Mouse (Mus musculus) layer of hippocampus, postnatal 14 days (tissue): ENCODE results near the gene Gm826. TPM values are rescaled to one million over a fixed set of nuclear protein-coding genes. Genes with fewer than 3 reads are reported as not detected.

ENCODE experiments used
- DNase-seq, 2 experiments: peaks; one replicate each; pipeline ENCODE4 v3.0.0; 2021 to 2022; ENCODE audit warnings: low spot score in 2 of 2, mixed read lengths in 1 of 2
- total RNA-seq, 2 experiments: library from RNA; stranded (reverse); gene quantifications; 2 replicates each; pipeline ENCODE4 v1.2.3; 2021

Gene Gm826
- total RNA-seq, 2 experiments from 2014 or later = not detected

DNA sequence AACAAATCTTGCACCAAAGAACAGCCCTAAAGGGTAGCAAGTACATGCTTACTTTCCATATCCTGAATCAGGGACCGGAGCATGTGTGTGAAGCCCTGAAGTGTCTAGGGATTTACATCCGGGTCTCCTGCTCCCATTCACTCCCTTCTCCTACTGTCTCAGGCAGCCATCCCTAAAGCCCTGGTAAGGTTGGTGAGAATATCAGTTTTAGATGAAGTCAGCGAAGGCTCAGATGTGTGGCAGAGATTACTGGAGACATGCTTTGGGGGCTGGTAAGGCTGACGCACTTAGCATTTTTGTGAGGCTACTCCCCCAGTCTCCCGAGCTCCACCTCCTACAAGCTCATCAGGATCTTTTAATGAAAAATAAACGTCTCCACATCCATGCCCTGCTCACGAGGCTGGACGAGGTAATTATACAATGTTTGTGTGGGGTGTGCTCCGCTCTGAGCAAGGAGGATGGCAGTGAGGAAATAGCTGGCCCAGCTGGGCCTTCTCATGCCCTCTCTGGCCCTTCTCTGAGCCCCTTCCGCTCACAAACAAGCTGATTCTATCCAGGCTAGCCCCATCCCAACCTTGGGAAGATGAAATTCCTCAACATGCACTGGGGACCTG, 45.3 kb downstream of the Gm826 start:
- DNase-seq = no peak

DNA sequence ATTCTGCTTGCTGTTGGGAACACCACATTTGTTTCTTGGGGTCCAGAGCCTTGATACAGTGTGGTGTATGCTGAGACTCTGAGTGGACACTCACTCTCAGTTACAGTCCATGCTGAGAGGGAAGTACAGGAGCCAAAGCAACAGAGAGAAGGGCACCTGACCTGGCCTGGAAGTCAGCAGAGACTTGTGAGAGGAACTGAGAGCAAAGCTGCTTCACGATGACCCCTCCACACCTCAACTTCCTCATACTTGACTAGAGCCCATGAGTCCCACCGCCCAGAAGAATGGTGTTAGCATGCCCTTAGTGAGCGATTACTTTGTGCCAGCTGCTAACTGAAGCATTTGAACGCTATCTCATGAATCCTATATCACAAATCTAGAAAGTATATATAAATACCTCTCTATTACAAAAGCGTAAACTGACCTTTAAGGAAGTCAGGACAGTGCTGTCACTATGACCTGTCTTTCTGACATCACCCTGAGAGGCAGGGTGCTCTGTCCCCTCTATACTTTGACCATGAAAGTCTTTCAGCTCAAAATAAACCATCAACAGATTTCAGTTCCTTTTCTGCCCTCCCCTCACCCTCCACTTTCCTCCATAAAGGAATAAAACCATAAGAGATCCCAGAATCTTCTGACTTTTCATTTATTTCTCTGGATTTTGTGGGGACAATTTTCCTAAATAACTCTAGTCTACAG, 57.9 kb downstream of the Gm826 start:
- DNase-seq = peak in 1 of 2 experiments; percentile 12

DNA sequence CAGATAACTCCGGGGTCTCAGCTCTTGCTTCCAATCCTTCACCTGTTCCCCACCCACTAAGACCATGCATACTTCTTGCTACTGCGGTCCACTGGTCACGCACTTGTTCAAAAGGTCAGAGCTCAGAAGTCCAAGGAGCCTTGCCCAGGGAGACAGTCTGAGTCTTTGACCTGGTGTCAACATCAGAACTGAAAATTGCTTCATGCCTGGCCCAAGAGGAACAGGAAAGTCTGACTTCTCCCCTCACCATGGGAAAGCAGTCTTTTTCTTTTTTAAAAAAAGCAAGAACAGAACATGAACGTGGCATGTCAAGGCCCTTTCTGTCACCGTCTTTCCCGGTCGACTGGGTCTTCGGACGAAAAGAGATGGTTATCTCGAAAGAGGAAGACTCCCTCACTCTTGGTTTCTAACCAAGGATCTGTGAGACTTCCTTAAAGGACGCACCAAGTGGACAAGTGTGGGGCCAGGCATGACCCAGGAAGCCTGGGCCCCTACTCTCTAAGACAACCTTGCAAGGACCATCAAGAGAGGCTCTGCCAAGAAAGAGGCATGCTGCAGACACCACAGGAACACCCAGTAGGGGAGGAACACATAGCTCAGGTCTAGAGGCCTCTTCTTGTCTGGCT, 66.0 kb downstream of the Gm826 start:
- DNase-seq = no peak

DNA sequence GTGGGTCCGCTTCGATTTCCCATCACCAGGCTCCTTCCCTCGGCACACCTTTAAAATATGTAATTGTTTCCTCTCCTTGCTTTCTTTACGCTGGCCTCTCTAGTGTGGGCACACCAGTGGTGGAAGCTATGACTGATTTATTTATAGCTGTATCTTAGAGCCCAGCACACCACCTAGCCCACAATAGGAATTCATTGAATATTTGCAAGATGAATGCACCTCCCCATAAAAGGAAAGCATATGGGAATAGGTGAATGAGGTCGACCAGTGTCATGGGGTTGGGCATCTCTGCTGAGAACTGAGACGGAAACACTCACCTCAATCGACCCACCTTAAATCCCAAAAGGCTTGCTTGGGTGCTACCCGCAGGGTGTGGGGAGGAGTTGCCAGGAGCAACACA, 70.1 kb downstream of the Gm826 start:
- DNase-seq = no peak

DNA sequence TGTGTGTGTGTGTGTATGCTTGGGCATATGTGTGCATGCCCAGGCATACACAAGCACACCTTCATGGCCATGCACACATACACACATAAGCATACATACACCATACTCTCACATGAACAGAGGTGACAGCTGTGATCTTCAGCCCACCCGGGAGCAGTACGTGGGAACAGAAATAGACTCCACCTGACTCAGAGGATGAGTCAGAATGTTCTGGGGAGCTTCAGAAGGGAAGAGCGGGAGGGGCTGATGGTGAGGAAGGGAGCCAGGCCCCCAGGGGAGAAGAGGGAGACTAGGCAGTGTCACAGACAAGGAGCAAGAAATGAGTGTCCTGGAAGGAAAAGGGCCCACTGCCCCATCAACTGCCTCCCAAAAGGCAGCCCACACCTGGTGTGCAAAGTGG, 72.4 kb downstream of the Gm826 start:
- DNase-seq = no peak

Other genes starting within 250 kb of the Gm826 start
- 10 to 100 TPM; 11.5 to 12.4 TPM for gene Mafb, start 32.9 kb upstream of the Gm826 start, total RNA-seq